Mouse (Mus musculus) gastrocnemius, postnatal 25 days (tissue): ENCODE measurements around the gene Gpkow. TPM values are rescaled to one million over a fixed set of nuclear protein-coding genes. Genes with fewer than 3 reads are reported as not detected.
"Not testable (repeated sequence)": the region's sequence is repeated elsewhere in the genome, so short reads cannot be mapped to it uniquely, and the experiment has no call there.

ENCODE experiments used
- DNase-seq: peaks from one replicate; pipeline ENCODE4 v3.0.0; 2022
- total RNA-seq, 2 experiments: library from RNA; stranded (reverse); gene quantifications; 1 replicate in 1 of 2; 2 replicates in 1 of 2; pipeline ENCODE4 v1.2.3; 2021

Gene Gpkow
- total RNA-seq, 2 experiments from 2014 or later = 11.3 to 14.6 TPM

DNA sequence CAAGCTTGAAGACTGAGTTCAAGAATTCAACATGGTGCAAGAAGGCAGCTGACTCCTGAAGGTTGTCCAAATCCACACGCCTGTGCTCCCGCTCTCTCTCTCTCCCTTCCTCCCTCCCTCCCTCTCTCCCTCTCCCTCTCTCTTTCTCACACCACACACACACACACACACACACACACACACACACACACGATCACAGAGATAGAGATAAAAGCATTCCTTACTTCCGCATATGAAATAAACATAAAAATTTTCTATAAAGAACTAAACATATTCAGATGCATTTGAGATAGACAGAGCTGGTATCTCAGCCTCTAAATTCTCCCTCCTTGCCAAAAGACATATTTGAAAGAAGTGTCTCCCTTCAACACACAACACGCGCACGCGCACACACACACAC lies 48.5 kb downstream of the Gpkow start:
- DNase-seq = no peak

DNA sequence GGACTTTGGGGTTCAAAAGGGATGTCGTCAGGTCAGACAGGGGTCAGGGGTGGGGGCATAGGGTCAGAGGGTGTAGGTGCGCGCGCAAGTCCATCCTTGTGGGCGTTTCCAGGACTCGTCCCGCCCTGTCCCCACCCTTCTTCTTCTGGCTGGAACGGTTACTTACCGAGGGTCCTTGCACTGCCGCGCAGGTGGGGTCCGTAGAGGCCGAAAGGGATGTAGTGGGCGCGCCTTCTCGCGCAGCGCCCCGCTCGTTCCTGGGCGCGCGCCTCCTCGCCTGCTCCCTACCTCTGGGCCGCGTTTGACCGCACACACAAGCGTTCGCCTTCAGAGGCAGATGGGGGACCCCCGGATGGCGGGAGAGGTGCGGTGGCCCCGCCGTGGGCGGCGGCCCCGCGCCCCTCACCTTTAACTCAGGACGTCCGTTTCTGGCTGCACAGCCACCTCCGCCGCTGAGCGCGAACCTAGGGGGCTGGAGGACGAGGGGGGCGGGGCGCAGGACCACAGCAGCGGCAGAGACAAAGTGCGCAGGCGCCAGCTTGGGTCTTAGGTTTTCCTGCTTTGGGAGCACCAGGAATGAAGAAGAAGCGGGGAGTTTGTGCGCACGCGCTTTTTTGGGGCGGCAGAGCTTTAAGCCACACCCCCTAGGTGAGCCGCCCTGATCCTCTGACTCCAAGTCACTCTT lies 53.6 kb downstream of the Gpkow start, which contains the start of gene Ccdc120:
Gene Ccdc120, minus strand, starts transcription at position 474 of the 685 bp plus-strand sequence.
- no peak for DNase-seq

DNA sequence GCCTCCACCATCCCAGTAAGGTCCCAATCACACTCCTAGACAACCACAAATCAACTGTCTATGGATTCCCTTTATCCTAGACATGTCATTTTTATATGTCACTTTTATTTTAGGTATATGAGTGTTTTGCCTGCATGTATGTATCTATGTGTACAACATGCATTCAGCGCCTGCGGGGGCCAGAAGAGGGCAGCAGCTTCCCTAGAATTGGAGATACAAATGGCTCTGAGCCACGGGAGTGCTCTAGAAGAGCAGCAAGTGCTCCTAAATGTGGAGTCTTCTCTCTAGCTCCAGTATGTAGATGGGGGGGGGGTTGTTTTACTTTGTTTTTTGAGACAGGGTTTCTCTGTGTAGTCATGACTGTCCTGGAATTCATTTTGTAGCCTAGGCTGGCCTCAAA lies 56.7 kb downstream of the Gpkow start:
- not testable (repeated sequence) for DNase-seq

Other genes with a start within 250 kb of the Gpkow start
- under 1 TPM in 1 of 2 experiments, not detected in 1; 0.08 TPM for gene Foxp3, start 123.5 kb upstream of the Gpkow start, total RNA-seq
- 1 to 10 TPM; 2.0 to 3.1 TPM for gene Ppp1r3f, start 122.8 kb upstream of the Gpkow start, total RNA-seq
- 10 to 100 TPM; 10.7 to 11.9 TPM for gene Ccdc22, start 91.6 kb upstream of the Gpkow start, total RNA-seq
- not detected for gene Cacna1f, start 90.0 kb upstream of the Gpkow start, total RNA-seq
- gene Syp, start 58.7 kb upstream of the Gpkow start, total RNA-seq = 1 to 10 TPM; 1.0 to 1.6 TPM
- gene Prickle3, start 39.9 kb upstream of the Gpkow start, total RNA-seq = 10 to 100 TPM; 15.4 to 16.4 TPM
- gene Plp2, start 25.7 kb upstream of the Gpkow start, total RNA-seq = 10 to 100 TPM; 25.4 to 27.2 TPM
- 10 to 100 TPM; 16.5 to 21.5 TPM for gene Magix, start 15.9 kb upstream of the Gpkow start, total RNA-seq
- gene Wdr45, start 17.2 kb downstream of the Gpkow start, total RNA-seq = 10 to 100 TPM; 21.8 to 27.6 TPM
- not detected for gene Gm45208, start 25.1 kb downstream of the Gpkow start, total RNA-seq
- gene Praf2, start 31.3 kb downstream of the Gpkow start, total RNA-seq = 1 to 10 TPM; 4.7 to 7.3 TPM
- gene Ccdc120, start 53.8 kb downstream of the Gpkow start, total RNA-seq = under 1 TPM; 0.16 to 0.56 TPM
- 1 to 10 TPM; 6.1 to 8.2 TPM for gene Tfe3, start 65.4 kb downstream of the Gpkow start, total RNA-seq
- gene Gripap1, start 92.6 kb downstream of the Gpkow start, total RNA-seq = 10 to 100 TPM; 17.5 to 21.2 TPM
- under 1 TPM; 0.18 to 0.43 TPM for gene Kcnd1, start 125.2 kb downstream of the Gpkow start, total RNA-seq
- gene Otud5, start 144.2 kb downstream of the Gpkow start, total RNA-seq = 10 to 100 TPM; 14.8 to 18.2 TPM
- 1 to 10 TPM; 1.5 TPM for gene Pim2, start 181.1 kb downstream of the Gpkow start, total RNA-seq
- 1 to 10 TPM; 7.6 to 8.1 TPM for gene Slc35a2, start 186.9 kb downstream of the Gpkow start, total RNA-seq
- 10 to 100 TPM; 19.5 to 23.1 TPM for gene Pqbp1, start 202.1 kb downstream of the Gpkow start, total RNA-seq
- 10 to 100 TPM; 37.8 to 38.5 TPM for gene Timm17b, start 202.2 kb downstream of the Gpkow start, total RNA-seq
- not detected for gene Gm10491, start 210.7 kb downstream of the Gpkow start, total RNA-seq
- not detected for gene Gm10490, start 212.4 kb downstream of the Gpkow start, total RNA-seq
- gene Pcsk1n, start 222.7 kb downstream of the Gpkow start, total RNA-seq = not detected
- not detected for gene Eras, start 231.5 kb downstream of the Gpkow start, total RNA-seq